Mouse (Mus musculus): Measurements from ENCODE around the gene Tmco5.

GRCm38 (mm10) chr2:116941816-116942215 is 63.3 kb downstream of the Tmco5 start:
- TF ChIP-seq ZC3H11A (IDR thresholded peaks at IDR 0.05; ENCODE audit: borderline replicate concordance, low read depth, low read length): no peak
- no peak for TF ChIP-seq MAFK (IDR thresholded peaks at IDR 0.05; ENCODE audit: insufficient read depth, low read depth, low read length)
- no peak for TF ChIP-seq CHD2 (IDR thresholded peaks at IDR 0.05; ENCODE audit: low read depth, low read length)
- no peak for TF ChIP-seq ZNF384 (IDR thresholded peaks at IDR 0.05; ENCODE audit: low read depth, low read length)

Measured in ES-E14 (cell line).